Mouse (Mus musculus): ENCODE results near the gene Atf4. TPM values are rescaled to one million over a fixed set of nuclear protein-coding genes. Genes with fewer than 3 reads are reported as not detected.

Gene Atf4
- polyA plus RNA-seq (2015; fragmentation: Nextera tagmentation; extraction: Ambion mirVana) = 104 and 114 TPM in 2 replicates

- under 1% methylated on average over 62 of the region's 62 CpGs for WGBS
- no peak for TF ChIP-seq CTCF (IDR thresholded peaks at IDR 0.05; ENCODE audit: low read depth)
- TF ChIP-seq EP300 (optimal IDR thresholded peaks at IDR 0.05) = peak; percentile 95
- peak; percentile 98 for DNase-seq (ENCODE audit: low spot score)
- peak within 1 kb of the TSS; percentile 88 for H3K4me2 ChIP-seq (replicated peaks; ENCODE audit: low read depth)
- no peaks in the 10 kb centered on the region for H3K27me3 ChIP-seq (ENCODE audit: control insufficient read depth, insufficient read depth, low read length)
- H3K4me1 ChIP-seq (replicated peaks; ENCODE audit: control insufficient read depth, insufficient read depth) = peaks cover 9% of the 10 kb centered on the region
- H3K27ac ChIP-seq (replicated peaks) = peak within 1 kb of the TSS; percentile 100
- peak within 1 kb of the TSS; percentile 100 for H3K9ac ChIP-seq (ENCODE audit: low read length)
- H3K4me3 ChIP-seq (ENCODE audit: low read depth, low read length) = peak within 1 kb of the TSS; percentile 98
- H3K36me3 ChIP-seq (ENCODE audit: control insufficient read depth, insufficient read depth, low read length) = peaks cover 23% of the 10 kb centered on the region
- peak; percentile 91 for ATAC-seq (ENCODE audit: low FRiP score, low TSS enrichment)
- H3K9me3 ChIP-seq (ENCODE audit: control insufficient read depth, low read length) = no peaks in the 10 kb centered on the region
Measured at GRCm38 (mm10) chr15:80254847-80255645, at the start of gene Atf4. Atf4 (plus strand) TSS chr15:80255184.

GRCm38 (mm10) chr15:80206057-80206565 lies 48.9 kb upstream of the Atf4 start:
- H3K36me3 ChIP-seq (ENCODE audit: control insufficient read depth, insufficient read depth, low read length) = peaks cover 2% of the 10 kb centered on the region; the same call in 1 of the 2 replicates
- H3K9me3 ChIP-seq (ENCODE audit: control insufficient read depth, low read length) = no peaks in the 10 kb centered on the region
- H3K27me3 ChIP-seq (ENCODE audit: control insufficient read depth, insufficient read depth, low read length) = no peaks in the 10 kb centered on the region
- H3K4me2 ChIP-seq (replicated peaks; ENCODE audit: low read depth) = no peak overlapping the region
- DNase-seq (ENCODE audit: low spot score) (no peak), ATAC-seq (ENCODE audit: low FRiP score, low TSS enrichment) (no peak)
- H3K27ac ChIP-seq (replicated peaks) = no peak overlapping the region
- H3K4me1 ChIP-seq (replicated peaks; ENCODE audit: control insufficient read depth, insufficient read depth) = no peaks in the 10 kb centered on the region
- WGBS = 82% methylated on average over 3 of the region's 3 CpGs
- no peak overlapping the region for H3K4me3 ChIP-seq (ENCODE audit: low read depth, low read length)
- no peak overlapping the region for H3K9ac ChIP-seq (ENCODE audit: low read length)
- TF ChIP-seq CTCF (IDR thresholded peaks at IDR 0.05; ENCODE audit: low read depth) (no peak), EP300 (optimal IDR thresholded peaks at IDR 0.05) (no peak)

- Histone ChIP-seq H3K9ac (ENCODE audit: low read length) (no peak overlapping the region), H3K4me2 (replicated peaks; ENCODE audit: low read depth) (no peak overlapping the region), H3K4me3 (ENCODE audit: low read depth, low read length) (no peak overlapping the region), H3K36me3 (ENCODE audit: control insufficient read depth, insufficient read depth, low read length) (peaks cover 2% of the 10 kb centered on the region; the same call in 1 of the 2 replicates), H3K27ac (replicated peaks) (0 out of 2 replicates have a peak overlapping the region, but pooled peaks have one; percentile 9), H3K4me1 (replicated peaks; ENCODE audit: control insufficient read depth, insufficient read depth) (no peaks in the 10 kb centered on the region), H3K9me3 (ENCODE audit: control insufficient read depth, low read length) (no peaks in the 10 kb centered on the region), H3K27me3 (ENCODE audit: control insufficient read depth, insufficient read depth, low read length) (no peaks in the 10 kb centered on the region)
- 24% methylated on average over 4 of the region's 4 CpGs for WGBS
- TF ChIP-seq EP300 (optimal IDR thresholded peaks at IDR 0.05) (no peak), CTCF (IDR thresholded peaks at IDR 0.05; ENCODE audit: low read depth) (no peak)
- ATAC-seq (ENCODE audit: low FRiP score, low TSS enrichment) = no peak
- peak; percentile 42 for DNase-seq (ENCODE audit: low spot score)
Measured at GRCm38 (mm10) chr15:80208446-80208845, 46.5 kb upstream of the Atf4 start.

- DNase-seq (ENCODE audit: low spot score) = no peak
- Histone ChIP-seq H3K4me3 (ENCODE audit: low read depth, low read length) (no peak overlapping the region), H3K9ac (ENCODE audit: low read length) (no peak overlapping the region), H3K27ac (replicated peaks) (no peak overlapping the region), H3K4me2 (replicated peaks; ENCODE audit: low read depth) (no peak overlapping the region), H3K36me3 (ENCODE audit: control insufficient read depth, insufficient read depth, low read length) (no peaks in the 10 kb centered on the region; the same call in 1 of the 2 replicates), H3K4me1 (replicated peaks; ENCODE audit: control insufficient read depth, insufficient read depth) (no peaks in the 10 kb centered on the region), H3K27me3 (ENCODE audit: control insufficient read depth, insufficient read depth, low read length) (no peaks in the 10 kb centered on the region), H3K9me3 (ENCODE audit: control insufficient read depth, low read length) (no peaks in the 10 kb centered on the region)
- TF ChIP-seq EP300 (optimal IDR thresholded peaks at IDR 0.05) (no peak), CTCF (IDR thresholded peaks at IDR 0.05; ENCODE audit: low read depth) (no peak)
- no peak for ATAC-seq (ENCODE audit: low FRiP score, low TSS enrichment)
Measured at GRCm38 (mm10) chr15:80213688-80214087, 41.3 kb upstream of the Atf4 start.

- Histone ChIP-seq H3K36me3 (ENCODE audit: control insufficient read depth, insufficient read depth, low read length) (no peaks in the 10 kb centered on the region; the same call in 1 of the 2 replicates), H3K27me3 (ENCODE audit: control insufficient read depth, insufficient read depth, low read length) (no peaks in the 10 kb centered on the region), H3K4me2 (replicated peaks; ENCODE audit: low read depth) (no peak overlapping the region), H3K27ac (replicated peaks) (no peak overlapping the region), H3K4me1 (replicated peaks; ENCODE audit: control insufficient read depth, insufficient read depth) (no peaks in the 10 kb centered on the region; the same call in 1 of the 2 replicates), H3K9ac (ENCODE audit: low read length) (no peak overlapping the region), H3K4me3 (ENCODE audit: low read depth, low read length) (no peak overlapping the region), H3K9me3 (ENCODE audit: control insufficient read depth, low read length) (no peaks in the 10 kb centered on the region)
- no peak for TF ChIP-seq EP300 (optimal IDR thresholded peaks at IDR 0.05)
- peak; percentile 68 for TF ChIP-seq CTCF (IDR thresholded peaks at IDR 0.05; ENCODE audit: low read depth)
- ATAC-seq (ENCODE audit: low FRiP score, low TSS enrichment) (0 out of 2 replicates have a peak, but pooled peaks have one; percentile 6), DNase-seq (ENCODE audit: low spot score) (peak; percentile 58)
- 14% methylated on average over 10 of the region's 10 CpGs for WGBS
Measured at GRCm38 (mm10) chr15:80215716-80216479, 39.1 kb upstream of the Atf4 start.

All from stomach, postnatal 0 days (tissue).